Mouse (Mus musculus): ENCODE measurements at regions not wholly inside any gene's neighbourhood (a gene's known extent, or its start where the extent isn't known, plus 50 kb on each side); places are given as distances from the start of the nearest gene placed in this dataset.

- in situ Hi-C loops (cut with MboI; ENCODE audit: low pct_unique_long_range_greater_than_20kb in 1 of 2, low sequenced_read_pairs in 2 of 2, unreplicated experiment in 1 of 2) = no loop called here
These were observed 337.9 kb upstream of the Eif4g2 start for GRCm38 (mm10) chr7:111420698-111421097.

GRCm38 (mm10) chr7:111417735-111418134 lies 334.9 kb upstream of the Eif4g2 start:
- in situ Hi-C loops (cut with MboI; ENCODE audit: low pct_unique_long_range_greater_than_20kb in 1 of 2, low sequenced_read_pairs in 2 of 2, unreplicated experiment in 1 of 2) = no loop called here

- in situ Hi-C loops (cut with MboI; ENCODE audit: low pct_unique_long_range_greater_than_20kb in 1 of 2, low sequenced_read_pairs in 2 of 2, unreplicated experiment in 1 of 2) = no loop called here
These were observed 333.2 kb upstream of the Eif4g2 start for GRCm38 (mm10) chr7:111416061-111416460.

GRCm38 (mm10) chr7:111413745-111414144 lies 330.9 kb upstream of the Eif4g2 start:
- in situ Hi-C loops (cut with MboI; ENCODE audit: low pct_unique_long_range_greater_than_20kb in 1 of 2, low sequenced_read_pairs in 2 of 2, unreplicated experiment in 1 of 2) = no loop called here

- in situ Hi-C loops (cut with MboI; ENCODE audit: low pct_unique_long_range_greater_than_20kb in 1 of 2, low sequenced_read_pairs in 2 of 2, unreplicated experiment in 1 of 2) = no loop called here
These were observed 330.1 kb upstream of the Eif4g2 start for GRCm38 (mm10) chr7:111412957-111413356.

GRCm38 (mm10) chr7:111411386-111411960 lies 328.6 kb upstream of the Eif4g2 start:
- in situ Hi-C loops (cut with MboI; ENCODE audit: low pct_unique_long_range_greater_than_20kb in 1 of 2, low sequenced_read_pairs in 2 of 2, unreplicated experiment in 1 of 2) = no loop called here

- in situ Hi-C loops (cut with MboI; ENCODE audit: low pct_unique_long_range_greater_than_20kb in 1 of 2, low sequenced_read_pairs in 2 of 2, unreplicated experiment in 1 of 2) = no loop called here
These were observed 313.1 kb upstream of the Eif4g2 start for GRCm38 (mm10) chr7:111395972-111396371.

- in situ Hi-C loops (cut with MboI; ENCODE audit: low pct_unique_long_range_greater_than_20kb in 1 of 2, low sequenced_read_pairs in 2 of 2, unreplicated experiment in 1 of 2) = no loop called here
These were observed 312.3 kb upstream of the Eif4g2 start for GRCm38 (mm10) chr7:111395111-111395510.

GRCm38 (mm10) chr7:111393846-111394245 lies 311.0 kb upstream of the Eif4g2 start:
- in situ Hi-C loops (cut with MboI; ENCODE audit: low pct_unique_long_range_greater_than_20kb in 1 of 2, low sequenced_read_pairs in 2 of 2, unreplicated experiment in 1 of 2) = no loop called here

GRCm38 (mm10) chr7:111389690-111390089 lies 306.9 kb upstream of the Eif4g2 start:
- in situ Hi-C loops (cut with MboI; ENCODE audit: low pct_unique_long_range_greater_than_20kb in 1 of 2, low sequenced_read_pairs in 2 of 2, unreplicated experiment in 1 of 2) = no loop called here

- in situ Hi-C loops (cut with MboI; ENCODE audit: low pct_unique_long_range_greater_than_20kb in 1 of 2, low sequenced_read_pairs in 2 of 2, unreplicated experiment in 1 of 2) = no loop called here
These were observed 291.7 kb upstream of the Eif4g2 start for GRCm38 (mm10) chr7:111374534-111374933.

GRCm38 (mm10) chr7:111373380-111374173 lies 290.7 kb upstream of the Eif4g2 start:
- in situ Hi-C loops (cut with MboI; ENCODE audit: low pct_unique_long_range_greater_than_20kb in 1 of 2, low sequenced_read_pairs in 2 of 2, unreplicated experiment in 1 of 2) = no loop called here

GRCm38 (mm10) chr7:111370421-111370887 lies 287.6 kb upstream of the Eif4g2 start:
- in situ Hi-C loops (cut with MboI; ENCODE audit: low pct_unique_long_range_greater_than_20kb in 1 of 2, low sequenced_read_pairs in 2 of 2, unreplicated experiment in 1 of 2) = no loop called here

- in situ Hi-C loops (cut with MboI; ENCODE audit: low pct_unique_long_range_greater_than_20kb in 1 of 2, low sequenced_read_pairs in 2 of 2, unreplicated experiment in 1 of 2) = no loop called here
These were observed 285.6 kb upstream of the Eif4g2 start for GRCm38 (mm10) chr7:111368296-111369004.

GRCm38 (mm10) chr7:111366951-111367653 lies 284.3 kb upstream of the Eif4g2 start:
- in situ Hi-C loops (cut with MboI; ENCODE audit: low pct_unique_long_range_greater_than_20kb in 1 of 2, low sequenced_read_pairs in 2 of 2, unreplicated experiment in 1 of 2) = no loop called here

GRCm38 (mm10) chr7:111365384-111365783 lies 282.6 kb upstream of the Eif4g2 start:
- in situ Hi-C loops (cut with MboI; ENCODE audit: low pct_unique_long_range_greater_than_20kb in 1 of 2, low sequenced_read_pairs in 2 of 2, unreplicated experiment in 1 of 2) = no loop called here

- in situ Hi-C loops (cut with MboI; ENCODE audit: low pct_unique_long_range_greater_than_20kb in 1 of 2, low sequenced_read_pairs in 2 of 2, unreplicated experiment in 1 of 2) = no loop called here
These were observed 280.4 kb upstream of the Eif4g2 start for GRCm38 (mm10) chr7:111363206-111363605.

GRCm38 (mm10) chr7:111362646-111363045 lies 279.8 kb upstream of the Eif4g2 start:
- in situ Hi-C loops (cut with MboI; ENCODE audit: low pct_unique_long_range_greater_than_20kb in 1 of 2, low sequenced_read_pairs in 2 of 2, unreplicated experiment in 1 of 2) = no loop called here

All from mouse embryonic stem cell (cell line).